Mouse (Mus musculus): ENCODE measurements at regions not wholly inside any gene's neighbourhood (a gene's known extent, or its start where the extent isn't known, plus 50 kb on each side); places are given as distances from the start of the nearest gene placed in this dataset.

DNA sequence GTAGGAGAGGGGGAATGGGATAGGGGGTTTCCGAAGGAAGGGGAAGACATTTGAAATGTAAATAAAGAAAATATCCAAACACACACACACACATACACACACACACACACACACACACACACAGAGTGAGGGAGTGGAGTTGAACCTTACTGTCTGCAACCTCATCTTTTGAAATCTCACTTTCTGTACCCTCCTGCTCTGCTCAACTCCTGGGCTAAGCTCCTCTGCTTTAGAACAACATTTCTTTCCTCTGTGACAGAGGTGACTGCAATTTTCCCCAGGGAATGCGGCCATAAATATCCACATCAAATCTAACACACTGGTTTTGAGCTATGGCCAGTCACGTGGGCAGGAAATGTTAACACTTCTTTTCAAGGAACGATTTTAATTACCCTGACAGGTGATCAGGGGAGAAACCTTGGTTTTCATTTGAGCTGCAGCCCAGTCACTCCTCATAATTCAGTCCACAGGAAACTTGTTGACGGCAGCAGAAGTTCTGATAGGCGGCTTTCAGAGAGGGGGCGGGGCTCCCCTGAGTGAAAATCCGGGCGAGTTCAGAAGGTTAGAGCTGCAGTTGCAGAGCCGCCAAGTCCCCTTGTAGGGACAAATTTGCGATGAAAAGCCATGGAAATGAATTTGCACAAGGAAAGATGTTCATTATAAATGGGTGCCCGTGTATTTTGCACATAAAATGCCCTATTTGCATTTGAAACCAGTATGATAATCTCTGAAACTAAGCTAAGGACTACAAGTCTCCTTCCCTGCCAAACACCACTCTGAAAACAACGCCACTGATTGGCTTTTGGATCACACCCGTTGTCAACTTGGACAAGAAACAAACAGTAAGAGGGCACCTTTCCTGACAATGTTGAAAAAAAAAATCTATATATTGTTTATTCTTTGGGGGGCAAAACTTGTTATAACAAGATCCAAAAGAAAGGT, 63.0 kb upstream of the L3mbtl4 start:
- no peak for DNase-seq (ENCODE audit: low spot score in 2 of 2)

DNA sequence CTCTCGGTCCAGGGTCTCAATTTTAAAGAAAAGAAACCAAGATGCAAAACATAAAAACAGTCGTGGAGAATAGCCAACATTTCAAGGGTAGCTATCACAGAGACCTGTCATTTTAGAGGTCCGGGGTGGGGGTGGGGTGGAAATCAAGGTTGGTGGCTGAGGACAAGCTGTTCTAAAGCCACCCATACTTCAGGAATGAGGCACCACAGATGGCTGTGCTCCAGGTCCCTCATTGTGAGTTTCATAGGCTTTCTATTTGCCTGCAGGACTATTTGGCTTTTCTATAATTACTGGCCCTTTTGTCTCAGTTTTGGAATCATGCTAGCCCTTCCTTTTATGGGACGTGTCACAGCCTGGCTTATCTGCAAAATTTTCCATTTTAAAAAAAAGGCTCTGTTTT, 55.4 kb upstream of the L3mbtl4 start:
- DNase-seq (ENCODE audit: low spot score in 2 of 2), result no peak

DNA sequence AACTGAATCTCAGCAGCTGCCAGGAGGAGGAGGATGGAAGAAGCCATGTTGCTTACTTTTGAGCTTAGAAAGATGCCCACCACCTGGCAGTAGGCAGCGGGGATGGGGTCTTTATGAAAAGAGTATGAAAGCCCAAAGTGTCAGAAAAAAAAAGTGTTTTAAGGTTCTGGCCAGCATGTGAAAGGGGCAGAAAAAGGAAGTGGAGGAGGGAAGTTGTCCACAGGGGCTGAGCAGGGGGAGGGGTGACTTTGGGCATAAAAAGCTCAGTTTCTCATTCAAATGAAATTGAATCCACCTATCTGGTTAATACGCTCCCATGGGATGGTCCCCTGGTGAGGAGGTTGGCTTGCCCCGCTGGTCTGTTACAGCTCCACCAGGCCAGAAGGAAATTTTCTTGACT, 50.4 kb upstream of the L3mbtl4 start:
- DNase-seq (ENCODE audit: low spot score in 2 of 2), result no peak

Measured in frontal cortex, postnatal 25 days (tissue).